Mouse (Mus musculus) urinary bladder, postnatal 0 days (tissue): Measurements from ENCODE around the gene Fam102a. TPM values are rescaled to one million over a fixed set of nuclear protein-coding genes. Genes with fewer than 3 reads are reported as not detected.

Experiments
- polyA plus RNA-seq: library from polyadenylated mRNA; unstranded; fragments of >200 nt; fragmentation: Nextera tagmentation; extraction: Ambion mirVana; gene quantifications from 2 replicates; pipeline ENCODE4 v1.2.1, GENCODE M21; 2015

Fam102a gene
- 5.9 and 7.0 TPM in 2 replicates for polyA plus RNA-seq

DNA sequence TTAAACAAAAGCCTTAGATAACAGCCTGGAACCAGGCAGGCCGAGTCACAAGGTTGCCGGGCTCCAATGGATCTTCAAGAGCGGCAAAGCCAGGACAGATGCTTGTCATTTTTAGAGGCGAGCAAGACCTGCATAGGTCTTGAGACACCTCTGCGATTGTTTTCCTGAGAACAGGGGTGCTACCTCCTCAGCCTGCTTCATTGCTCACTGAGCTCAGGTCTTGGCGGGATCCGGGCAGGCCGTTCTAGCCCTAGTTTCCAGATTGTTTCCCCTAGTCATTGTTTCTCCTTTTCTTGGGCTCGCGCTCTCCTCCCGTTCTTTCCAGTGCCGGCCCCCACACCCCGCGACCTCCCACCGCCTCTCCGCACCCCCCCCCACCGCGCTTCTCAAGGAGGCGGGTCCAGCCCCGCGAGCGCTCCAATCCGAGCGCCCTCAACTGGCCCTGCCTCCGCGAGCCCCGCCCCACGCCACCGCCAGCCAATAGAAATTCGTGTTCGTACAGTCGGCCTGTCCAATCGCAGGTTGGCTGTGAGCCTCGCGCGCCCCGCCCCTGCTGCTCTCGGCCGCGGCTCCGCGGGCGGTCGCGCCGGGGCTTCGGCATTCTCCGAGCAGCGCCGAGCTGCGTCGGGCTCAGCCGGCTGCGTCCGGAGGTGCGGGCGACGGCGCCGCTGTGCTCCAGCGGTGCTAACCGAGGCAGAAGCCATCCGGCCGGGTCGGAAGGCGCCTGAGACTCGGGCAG, at the start of gene Fam102a:
Gene Fam102a, plus strand, starts transcription at position 600 of the 739 bp plus-strand sequence.

DNA sequence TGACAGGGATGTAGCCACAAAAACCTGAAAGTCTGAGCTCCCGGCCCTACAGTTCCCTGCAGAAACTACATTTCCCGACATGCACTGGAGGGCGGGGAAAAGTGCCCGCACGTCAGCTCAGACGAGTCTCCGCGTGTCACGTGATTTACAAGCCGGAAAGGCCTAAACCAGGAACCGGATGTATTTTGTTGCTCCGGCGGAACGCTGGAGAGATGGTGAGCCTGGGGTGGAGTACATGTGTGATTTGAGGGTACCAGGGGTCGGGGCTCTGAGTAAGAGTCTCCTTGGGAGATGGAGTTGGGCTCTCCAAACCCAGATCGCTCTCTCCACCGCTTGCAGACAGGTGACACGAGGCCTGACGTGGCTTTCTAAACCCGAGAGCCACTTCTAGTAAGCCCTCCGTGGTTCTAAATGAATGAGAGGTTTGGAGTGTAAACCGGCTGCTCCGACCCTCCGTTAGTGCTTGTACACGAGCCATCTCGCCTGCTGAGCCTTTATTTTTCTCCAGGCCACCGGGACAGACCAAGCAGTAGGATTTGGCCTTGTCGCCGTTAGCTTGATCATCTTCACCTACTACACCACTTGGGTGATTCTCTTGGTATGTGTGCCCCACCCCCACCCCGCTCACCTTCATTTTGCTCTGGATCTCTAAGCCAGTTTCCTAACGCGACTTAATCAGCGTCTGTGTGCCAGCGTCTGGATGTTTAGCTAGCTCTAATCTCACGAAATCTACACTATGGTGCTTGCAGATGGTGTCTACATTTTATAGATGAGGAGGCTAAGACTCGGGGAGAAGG, 35.8 kb downstream of the Fam102a start, which contains the start of gene Dpm2:
Gene Dpm2, plus strand, starts transcription at position 161 of the 797 bp plus-strand sequence.

DNA sequence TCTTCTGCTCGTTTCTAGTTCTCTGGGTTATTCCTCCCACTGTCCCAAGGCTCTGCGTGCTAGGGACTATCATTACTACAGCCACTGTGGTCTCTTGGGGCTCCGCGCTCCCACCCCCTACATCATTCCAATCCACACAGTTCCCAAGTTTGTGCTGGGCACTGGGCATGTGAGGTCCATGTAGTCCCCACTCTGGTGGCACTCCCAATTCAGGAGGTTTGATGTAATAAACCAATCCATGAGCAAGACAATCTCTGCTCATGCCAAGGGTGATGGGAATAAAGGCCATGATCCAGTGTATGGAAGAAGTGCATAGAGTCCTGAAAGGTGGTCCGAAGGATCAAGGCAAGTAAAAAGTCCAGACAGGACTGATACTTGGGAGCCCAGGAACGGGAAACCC, 39.4 kb downstream of the Fam102a start, which contains the start of gene Pip5kl1:
Gene Pip5kl1, plus strand, starts transcription at position 301 of the 400 bp plus-strand sequence.

DNA sequence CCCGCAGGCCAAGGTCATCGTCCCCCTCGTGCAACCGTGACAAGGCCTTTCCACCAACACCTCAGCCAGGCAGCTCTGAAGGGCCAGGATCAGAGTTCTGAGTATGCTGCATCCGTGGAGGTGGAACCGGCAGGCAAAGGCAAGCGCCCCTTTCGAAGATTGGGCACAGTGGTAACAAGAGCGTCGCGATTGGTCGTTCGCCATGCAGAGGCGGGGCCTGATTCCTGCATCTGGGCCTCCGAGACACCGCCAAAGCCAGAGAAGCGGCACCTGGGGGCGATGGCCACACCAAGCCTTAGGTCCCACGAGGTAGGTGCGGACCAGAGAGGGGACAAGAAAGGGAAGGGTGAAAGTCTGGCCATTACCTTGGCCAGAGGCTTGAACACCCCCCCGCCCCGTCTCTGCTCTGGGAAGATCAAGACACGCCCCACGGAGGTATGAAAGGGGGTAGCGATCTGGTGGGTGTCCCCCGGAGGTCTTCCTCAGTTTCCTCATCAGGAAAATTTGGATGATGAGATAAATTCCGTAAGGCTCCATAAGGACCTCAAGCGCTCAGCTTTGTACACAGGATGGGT, 40.5 kb downstream of the Fam102a start, which contains the start of gene 9430097D07Rik:
Gene 9430097D07Rik, minus strand, starts transcription at position 99 of the 575 bp plus-strand sequence.

DNA sequence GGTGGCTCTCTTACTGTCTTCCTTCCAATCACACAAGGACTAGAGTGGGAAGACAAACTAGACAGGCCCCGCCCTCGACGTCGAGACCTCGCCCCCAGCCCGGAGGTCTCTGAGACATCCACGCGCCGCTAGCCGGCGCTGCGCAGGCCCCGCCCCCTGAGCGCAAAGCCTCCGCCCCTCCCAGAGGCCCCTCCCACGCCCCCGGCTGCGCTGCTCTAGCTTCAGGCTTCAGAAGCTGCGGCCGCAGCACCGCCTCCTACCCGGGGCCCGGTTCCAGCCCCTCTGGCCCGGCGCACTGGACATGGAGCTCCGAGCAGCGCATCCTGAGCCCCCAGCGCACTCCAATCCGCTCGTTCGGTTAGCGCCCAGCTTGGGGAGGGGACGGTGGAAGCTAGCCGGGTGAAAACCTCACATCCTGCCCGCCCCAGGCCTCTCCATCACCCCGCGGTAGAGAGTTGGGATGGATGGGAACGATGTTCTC, 51.8 kb downstream of the Fam102a start, which contains the start of gene St6galnac4:
Gene St6galnac4, plus strand, starts transcription at position 225 of the 481 bp plus-strand sequence.

DNA sequence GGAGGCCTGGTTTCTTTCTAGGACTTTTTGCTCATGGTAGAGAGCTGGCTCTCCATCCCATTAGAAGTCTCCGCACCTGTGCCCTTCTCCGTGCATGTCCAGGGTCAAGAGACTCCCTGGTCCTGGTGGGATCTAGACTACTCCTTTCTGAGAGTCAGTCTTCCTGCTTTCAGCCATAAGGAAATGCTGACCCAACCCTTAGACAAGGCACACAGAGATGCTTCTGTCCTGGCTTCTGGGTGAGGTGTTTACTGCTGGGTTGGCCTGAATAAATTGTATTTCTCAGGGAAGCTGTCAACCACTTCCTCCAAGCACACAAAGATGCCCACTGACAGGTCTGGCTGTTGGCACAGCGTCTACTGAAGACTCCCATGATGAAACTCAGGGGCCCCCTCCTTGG, 64.3 kb downstream of the Fam102a start, which contains the start of gene St6galnac6:
Gene St6galnac6, plus strand, starts transcription at position 301 of the 400 bp plus-strand sequence.

Other genes with a start within 250 kb of the Fam102a start
- 21.3 and 21.6 TPM in 2 replicates for gene Golga2, start 247.9 kb upstream of the Fam102a start, polyA plus RNA-seq
- 334 and 344 TPM in 2 replicates for gene Swi5, start 247.3 kb upstream of the Fam102a start, polyA plus RNA-seq
- 21.8 and 23.1 TPM in 2 replicates for gene Ciz1, start 183.0 kb upstream of the Fam102a start, polyA plus RNA-seq
- 10.8 and 12.5 TPM in 2 replicates for gene Dnm1, start 182.0 kb upstream of the Fam102a start, polyA plus RNA-seq
- 58.3 and 58.6 TPM in 2 replicates for gene 1110008P14Rik, start 153.4 kb upstream of the Fam102a start, polyA plus RNA-seq
- 2.1 and 9.2 TPM in 2 replicates for gene Lcn2, start 147.1 kb upstream of the Fam102a start, polyA plus RNA-seq
- gene Ptges2, start 139.4 kb upstream of the Fam102a start, polyA plus RNA-seq, result 19.9 and 20.9 TPM in 2 replicates
- 3.3 and 3.7 TPM in 2 replicates for gene Naif1, start 84.9 kb upstream of the Fam102a start, polyA plus RNA-seq
- gene Slc25a25, start 83.9 kb upstream of the Fam102a start, polyA plus RNA-seq, result 16.0 and 18.5 TPM in 2 replicates
- 78.8 and 88.0 TPM in 2 replicates for gene Dpm2, start 35.5 kb downstream of the Fam102a start, polyA plus RNA-seq
- not detected in 2 replicates for gene Pip5kl1, start 39.5 kb downstream of the Fam102a start, polyA plus RNA-seq
- not detected in 2 replicates for gene 9430097D07Rik, start 40.4 kb downstream of the Fam102a start, polyA plus RNA-seq
- gene St6galnac4, start 51.8 kb downstream of the Fam102a start, polyA plus RNA-seq, result 8.2 and 10.1 TPM in 2 replicates
- 19.0 and 19.1 TPM in 2 replicates for gene St6galnac6, start 64.4 kb downstream of the Fam102a start, polyA plus RNA-seq
- 50.9 and 51.6 TPM in 2 replicates for gene Ak1, start 86.4 kb downstream of the Fam102a start, polyA plus RNA-seq
- 37.8 and 40.2 TPM in 2 replicates for gene Eng, start 111.3 kb downstream of the Fam102a start, polyA plus RNA-seq
- gene Fpgs, start 168.8 kb downstream of the Fam102a start, polyA plus RNA-seq, result 20.7 and 22.6 TPM in 2 replicates
- gene Cdk9, start 177.7 kb downstream of the Fam102a start, polyA plus RNA-seq, result 52.3 and 52.9 TPM in 2 replicates
- gene Sh2d3c, start 185.7 kb downstream of the Fam102a start, polyA plus RNA-seq, result 6.2 and 6.9 TPM in 2 replicates
- gene 6330409D20Rik, start 205.7 kb downstream of the Fam102a start, polyA plus RNA-seq, result not detected in 2 replicates
- 38.1 and 39.5 TPM in 2 replicates for gene Tor2a, start 221.9 kb downstream of the Fam102a start, polyA plus RNA-seq
- gene Ttc16, start 240.3 kb downstream of the Fam102a start, polyA plus RNA-seq, result 0.06 TPM in 1 of 2 replicates, not detected in the other
- 6.1 and 7.4 TPM in 2 replicates for gene Ptrh1, start 240.5 kb downstream of the Fam102a start, polyA plus RNA-seq
- 1.4 and 2.1 TPM in 2 replicates for gene Cfap157, start 249.1 kb downstream of the Fam102a start, polyA plus RNA-seq